Mouse (Mus musculus): ENCODE results near the gene Cxcl10. TPM values are rescaled to one million over a fixed set of nuclear protein-coding genes. Genes with fewer than 3 reads are reported as not detected.

The Cxcl10 gene
- polyA plus RNA-seq, 1 experiment, result 0.62 TPM

GRCm38 (mm10) chr5:92374721-92375142, 26.0 kb upstream of the Cxcl10 start:
- Histone ChIP-seq H3K36me3 (ENCODE audit: control insufficient read depth, insufficient read depth) (no peaks in the 10 kb centered on the region), H3K4me2 (ENCODE audit: low read depth) (no peak overlapping the region), H3K4me3 (no peak overlapping the region), H3K79me2 (ENCODE audit: control insufficient read depth, insufficient read depth) (no peaks in the 10 kb centered on the region), H3ac (ENCODE audit: control insufficient read depth, insufficient read length) (no peak overlapping the region), H3K27me3 (ENCODE audit: control insufficient read depth, insufficient read depth, insufficient read length) (no peaks in the 10 kb centered on the region)
- TF ChIP-seq REST (IDR thresholded peaks at IDR 0.05; ENCODE audit: insufficient read depth, insufficient read length) (no peak), MYOG (IDR thresholded peaks at IDR 0.05; ENCODE audit: control insufficient read depth in 1 of 3, insufficient read depth in 1 of 3, insufficient read length in 2 of 3, low read depth in 2 of 3) (no peak), TCF12 (IDR thresholded peaks at IDR 0.05; ENCODE audit: insufficient read depth, poor library complexity, severe bottlenecking) (no peak), SRF (IDR thresholded peaks at IDR 0.05; ENCODE audit: control insufficient read depth, insufficient read length, low read depth) (no peak), MYOD1 (IDR thresholded peaks at IDR 0.05; ENCODE audit: control insufficient read depth in 1 of 3, insufficient read length in 2 of 3, low read depth in 2 of 3) (no peak), CEBPB (IDR thresholded peaks at IDR 0.05; ENCODE audit: insufficient read depth, poor library complexity, severe bottlenecking) (no peak), TCF3 (IDR thresholded peaks at IDR 0.05; ENCODE audit: insufficient read length, low read depth) (no peak), MAX (IDR thresholded peaks at IDR 0.05; ENCODE audit: low read depth) (no peak), E2F4 (IDR thresholded peaks at IDR 0.05; ENCODE audit: insufficient read depth) (no peak), POLR2AphosphoS2 (IDR thresholded peaks at IDR 0.05; ENCODE audit: insufficient read length, low read depth) (no peak), POLR2A (IDR thresholded peaks at IDR 0.05; ENCODE audit: insufficient read length, low read depth) (no peak), USF1 (IDR thresholded peaks at IDR 0.05; ENCODE audit: low read depth) (no peak)

GRCm38 (mm10) chr5:92372605-92373004, 23.9 kb upstream of the Cxcl10 start:
- no peak for TF ChIP-seq TCF12 (IDR thresholded peaks at IDR 0.05; ENCODE audit: insufficient read depth, poor library complexity, severe bottlenecking)
- TF ChIP-seq REST (IDR thresholded peaks at IDR 0.05; ENCODE audit: insufficient read depth, insufficient read length), result no peak
- no peak for TF ChIP-seq POLR2AphosphoS2 (IDR thresholded peaks at IDR 0.05; ENCODE audit: insufficient read length, low read depth)
- no peak for TF ChIP-seq TCF3 (IDR thresholded peaks at IDR 0.05; ENCODE audit: insufficient read length, low read depth)
- TF ChIP-seq SRF (IDR thresholded peaks at IDR 0.05; ENCODE audit: control insufficient read depth, insufficient read length, low read depth), result no peak
- no peak for TF ChIP-seq CEBPB (IDR thresholded peaks at IDR 0.05; ENCODE audit: insufficient read depth, poor library complexity, severe bottlenecking)
- TF ChIP-seq MAX (IDR thresholded peaks at IDR 0.05; ENCODE audit: low read depth), result no peak
- TF ChIP-seq POLR2A (IDR thresholded peaks at IDR 0.05; ENCODE audit: insufficient read length, low read depth), result no peak
- no peak for TF ChIP-seq USF1 (IDR thresholded peaks at IDR 0.05; ENCODE audit: low read depth)
- no peak for TF ChIP-seq MYOG (IDR thresholded peaks at IDR 0.05; ENCODE audit: control insufficient read depth in 1 of 3, insufficient read depth in 1 of 3, insufficient read length in 2 of 3, low read depth in 2 of 3)
- no peak for TF ChIP-seq E2F4 (IDR thresholded peaks at IDR 0.05; ENCODE audit: insufficient read depth)
- no peak overlapping the region for H3K4me2 ChIP-seq (ENCODE audit: low read depth)
- no peaks in the 10 kb centered on the region for H3K27me3 ChIP-seq (ENCODE audit: control insufficient read depth, insufficient read depth, insufficient read length)
- H3ac ChIP-seq (ENCODE audit: control insufficient read depth, insufficient read length), result no peak overlapping the region
- no peaks in the 10 kb centered on the region for H3K79me2 ChIP-seq (ENCODE audit: control insufficient read depth, insufficient read depth)
- H3K4me3 ChIP-seq, result no peak overlapping the region
- no peaks in the 10 kb centered on the region for H3K36me3 ChIP-seq (ENCODE audit: control insufficient read depth, insufficient read depth)

GRCm38 (mm10) chr5:92371361-92371976, 22.8 kb upstream of the Cxcl10 start:
- Histone ChIP-seq H3K4me3 (no peak overlapping the region), H3K36me3 (ENCODE audit: control insufficient read depth, insufficient read depth) (no peaks in the 10 kb centered on the region), H3ac (ENCODE audit: control insufficient read depth, insufficient read length) (no peak overlapping the region), H3K79me2 (ENCODE audit: control insufficient read depth, insufficient read depth) (no peaks in the 10 kb centered on the region), H3K4me2 (ENCODE audit: low read depth) (no peak overlapping the region), H3K27me3 (ENCODE audit: control insufficient read depth, insufficient read depth, insufficient read length) (no peaks in the 10 kb centered on the region)
- no peak for TF ChIP-seq MAX (IDR thresholded peaks at IDR 0.05; ENCODE audit: low read depth)
- no peak for TF ChIP-seq MYOD1 (IDR thresholded peaks at IDR 0.05; ENCODE audit: control insufficient read depth in 1 of 3, insufficient read length in 2 of 3, low read depth in 2 of 3)
- TF ChIP-seq CEBPB (IDR thresholded peaks at IDR 0.05; ENCODE audit: insufficient read depth, poor library complexity, severe bottlenecking), result no peak
- TF ChIP-seq POLR2A (IDR thresholded peaks at IDR 0.05; ENCODE audit: insufficient read length, low read depth), result no peak

- no peaks in the 10 kb centered on the region for H3K27me3 ChIP-seq (ENCODE audit: control insufficient read depth, insufficient read depth, insufficient read length)
- no peak overlapping the region for H3K4me2 ChIP-seq (ENCODE audit: low read depth)
- H3K36me3 ChIP-seq (ENCODE audit: control insufficient read depth, insufficient read depth), result no peaks in the 10 kb centered on the region
- TF ChIP-seq MYOG (IDR thresholded peaks at IDR 0.05; ENCODE audit: control insufficient read depth in 1 of 3, insufficient read depth in 1 of 3, insufficient read length in 2 of 3, low read depth in 2 of 3) (no peak), CEBPB (IDR thresholded peaks at IDR 0.05; ENCODE audit: insufficient read depth, poor library complexity, severe bottlenecking) (no peak), TCF3 (IDR thresholded peaks at IDR 0.05; ENCODE audit: insufficient read length, low read depth) (no peak), POLR2AphosphoS2 (IDR thresholded peaks at IDR 0.05; ENCODE audit: insufficient read length, low read depth) (no peak), SRF (IDR thresholded peaks at IDR 0.05; ENCODE audit: control insufficient read depth, insufficient read length, low read depth) (no peak), E2F4 (IDR thresholded peaks at IDR 0.05; ENCODE audit: insufficient read depth) (no peak), TCF12 (IDR thresholded peaks at IDR 0.05; ENCODE audit: insufficient read depth, poor library complexity, severe bottlenecking) (no peak), MYOD1 (IDR thresholded peaks at IDR 0.05; ENCODE audit: control insufficient read depth in 1 of 3, insufficient read length in 2 of 3, low read depth in 2 of 3) (no peak), MAX (IDR thresholded peaks at IDR 0.05; ENCODE audit: low read depth) (no peak)
- H3K4me3 ChIP-seq, result no peak overlapping the region
- H3K79me2 ChIP-seq (ENCODE audit: control insufficient read depth, insufficient read depth), result no peaks in the 10 kb centered on the region
- no peak overlapping the region for H3ac ChIP-seq (ENCODE audit: control insufficient read depth, insufficient read length)
Measured at GRCm38 (mm10) chr5:92370891-92371290, 22.2 kb upstream of the Cxcl10 start.

- peak; percentile 97 for TF ChIP-seq CEBPB (IDR thresholded peaks at IDR 0.05; ENCODE audit: insufficient read depth, poor library complexity, severe bottlenecking)
- no peak for TF ChIP-seq SRF (IDR thresholded peaks at IDR 0.05; ENCODE audit: control insufficient read depth, insufficient read length, low read depth)
- no peak overlapping the region for H3ac ChIP-seq (ENCODE audit: control insufficient read depth, insufficient read length)
- no peaks in the 10 kb centered on the region for H3K79me2 ChIP-seq (ENCODE audit: control insufficient read depth, insufficient read depth)
- H3K27me3 ChIP-seq (ENCODE audit: control insufficient read depth, insufficient read depth, insufficient read length), result no peaks in the 10 kb centered on the region
- H3K4me2 ChIP-seq (ENCODE audit: low read depth), result no peak overlapping the region
- H3K4me3 ChIP-seq, result no peak overlapping the region
- no peaks in the 10 kb centered on the region for H3K36me3 ChIP-seq (ENCODE audit: control insufficient read depth, insufficient read depth)
Measured at GRCm38 (mm10) chr5:92370392-92370791, 21.7 kb upstream of the Cxcl10 start.

Measured in myocyte (in vitro differentiated cells).